Mouse (Mus musculus) left cerebral cortex, adult 9 months (tissue): ENCODE data around the gene Rflnb.

ENCODE experiments used
- DNase-seq, 2 experiments: peaks; one replicate each; pipeline ENCODE4 v3.0.0; 2022; ENCODE audit warnings: low spot score in 2 of 2

Rflnb gene

GRCm38 (mm10) chr11:75990965-75991835 is 36.4 kb downstream of the Rflnb start:
- no peak for DNase-seq

- no peak for DNase-seq
Measured at GRCm38 (mm10) chr11:75985948-75986347, 41.6 kb downstream of the Rflnb start.

GRCm38 (mm10) chr11:75984581-75984980 is 43.0 kb downstream of the Rflnb start:
- DNase-seq: no peak

- no peak for DNase-seq
Measured at GRCm38 (mm10) chr11:75983194-75983593, 44.4 kb downstream of the Rflnb start.

- no peak for DNase-seq
Measured at GRCm38 (mm10) chr11:75980413-75980812, 47.2 kb downstream of the Rflnb start.

GRCm38 (mm10) chr11:75978051-75978450 is 49.5 kb downstream of the Rflnb start:
- no peak for DNase-seq

GRCm38 (mm10) chr11:75976748-75977147 is 50.8 kb downstream of the Rflnb start:
- DNase-seq: no peak

GRCm38 (mm10) chr11:75973988-75974387 is 53.6 kb downstream of the Rflnb start:
- no peak for DNase-seq

GRCm38 (mm10) chr11:75972916-75973567 is 54.5 kb downstream of the Rflnb start:
- no peak for DNase-seq

- DNase-seq: no peak
Measured at GRCm38 (mm10) chr11:75972188-75972587, 55.4 kb downstream of the Rflnb start.

- no peak for DNase-seq
Measured at GRCm38 (mm10) chr11:75970629-75971028, 57.0 kb downstream of the Rflnb start.
